ENCODE assay signal across 19 mouse cellular contexts in genomic region chr15:81898751-81899150, GRCm38 (mm10). TPM values are rescaled to one million over a fixed set of nuclear protein-coding genes. Genes with fewer than 3 reads are reported as not detected.
DNase-seq lines count a peak whose midpoint lies in the region; TF ChIP-seq lines count a peak whose summit lies in the region.
"Had no signal": no experiment of that assay in that cellular context is flagged by ENCODE, and none has a peak within 500 bp of the region (broad histone marks: within the 10 kb centered on the region; RNA-seq: fewer than 3 reads in every experiment).

No protein-coding gene starts in this region.

- peaks cover 99% of the 10 kb centered on the region for H3K36me3 ChIP-seq in embryonic facial prominence, embryonic 10.5 days (replicated peaks)

- H3K4me1 ChIP-seq in embryonic facial prominence, embryonic 10.5 days = no peaks in the 10 kb centered on the region
- H3K4me1 ChIP-seq: embryonic facial prominence, embryonic 15.5 days; forebrain, embryonic 12.5 days; limb, embryonic 10.5 days; lung, embryonic 15.5 days; neural tube, embryonic 12.5 days had no signal

- WGBS in embryonic facial prominence, embryonic 10.5 days = 93% methylated on average over 2 of the region's 2 CpGs

- peak overlapping the region; percentile 84 for H3K27ac ChIP-seq in layer of hippocampus, adult 2 months
- no peak overlapping the region for H3K27ac ChIP-seq in embryonic facial prominence, embryonic 10.5 days (replicated peaks)
- H3K27ac ChIP-seq: embryonic facial prominence, embryonic 15.5 days; forebrain, embryonic 12.5 days; hindbrain, postnatal 0 days; limb, embryonic 10.5 days; lung, embryonic 15.5 days; neural tube, embryonic 12.5 days had no signal

- H3K9me3 ChIP-seq in embryonic facial prominence, embryonic 10.5 days = no peaks in the 10 kb centered on the region
- H3K9me3 ChIP-seq: embryonic facial prominence, embryonic 15.5 days; forebrain, embryonic 12.5 days; limb, embryonic 10.5 days; lung, embryonic 15.5 days; neural tube, embryonic 12.5 days had no signal

- no peak overlapping the region; the same call in 1 of the 2 replicates for H3K4me3 ChIP-seq in layer of hippocampus, adult 2 months
- H3K4me3 ChIP-seq in embryonic facial prominence, embryonic 10.5 days = no peak overlapping the region
- H3K4me3 ChIP-seq: embryonic facial prominence, embryonic 15.5 days; forebrain, embryonic 12.5 days; limb, embryonic 10.5 days; lung, embryonic 15.5 days; neural tube, embryonic 12.5 days had no signal

- intact Hi-C loops in heart, postnatal 36 days (cut with DNase I) = no loop called here

- no peaks in the 10 kb centered on the region for H3K27me3 ChIP-seq in embryonic facial prominence, embryonic 10.5 days (replicated peaks; ENCODE audit: low read depth, poor library complexity, severe bottlenecking)
- H3K27me3 ChIP-seq: embryonic facial prominence, embryonic 15.5 days; forebrain, embryonic 12.5 days; lung, embryonic 15.5 days; neural tube, embryonic 12.5 days had no signal

- TF ChIP-seq CTCF in layer of hippocampus, adult 2 months (conservative IDR thresholded peaks at IDR 0.05) = no peak

- DNase-seq in heart, adult 11 months = peak; percentile 95
- DNase-seq in heart, postnatal 36 days = no peak
- no peak for DNase-seq in layer of hippocampus, adult 2 months (ENCODE audit: low spot score in 2 of 2)
- no peak for DNase-seq in layer of hippocampus, adult 11-12 months (ENCODE audit: low spot score)
- peak; percentile 64 to 76 for DNase-seq in cerebellum, postnatal 25 days
- DNase-seq in heart, postnatal 4 days = peak; percentile 57
- no peak for DNase-seq in spleen, postnatal 4 days (ENCODE audit: low spot score in 2 of 2)
- DNase-seq in embryonic facial prominence, embryonic 10.5 days (ENCODE audit: low spot score) = no peak
- DNase-seq: gastrocnemius, postnatal 25 days; kidney, postnatal 14 days had no signal

RNA-seq across cellular contexts. Expression of gene Aco2, which starts 26.6 kb away (rescaled TPM):
- 1,000 to 10,000 TPM; 2,177 to 2,250 TPM for total RNA-seq in heart, postnatal 36 days (2021)
- total RNA-seq in layer of hippocampus, adult 2 months (2021) = 100 to 1,000 TPM; 442 to 446 TPM
- 1,000 to 10,000 TPM; 1,419 to 1,465 TPM for total RNA-seq in heart, postnatal 4 days (2021)
- polyA plus RNA-seq in embryonic facial prominence, embryonic 10.5 days (2016; fragmentation: Nextera tagmentation; extraction: Ambion mirVana) = 153 TPM in 2 replicates

RNA-seq across cellular contexts. Expression of gene Phf5a, which starts 27.0 kb away (rescaled TPM):
- 10 to 100 TPM; 35.0 to 39.8 TPM for total RNA-seq in heart, postnatal 36 days (2021)
- total RNA-seq in layer of hippocampus, adult 2 months (2021) = 10 to 100 TPM; 33.0 to 36.8 TPM
- 10 to 100 TPM; 57.9 to 58.9 TPM for total RNA-seq in heart, postnatal 4 days (2021)
- 260 and 267 TPM in 2 replicates for polyA plus RNA-seq in embryonic facial prominence, embryonic 10.5 days (2016; fragmentation: Nextera tagmentation; extraction: Ambion mirVana)

RNA-seq across cellular contexts. Expression of gene Polr3h, which starts 27.3 kb away (rescaled TPM):
- 10 to 100 TPM in 1 of 2 experiments, 1 to 10 TPM in 1; 9.0 to 10.6 TPM for total RNA-seq in heart, postnatal 36 days (2021)
- 10 to 100 TPM; 44.8 to 51.4 TPM for total RNA-seq in layer of hippocampus, adult 2 months (2021)
- total RNA-seq in heart, postnatal 4 days (2021) = 1 to 10 TPM; 7.9 to 9.1 TPM
- 74.3 and 84.5 TPM in 2 replicates for polyA plus RNA-seq in embryonic facial prominence, embryonic 10.5 days (2016; fragmentation: Nextera tagmentation; extraction: Ambion mirVana)

RNA-seq across cellular contexts. Expression of gene Csdc2, which starts 37.8 kb away (rescaled TPM):
- total RNA-seq in heart, postnatal 36 days (2021) = 10 to 100 TPM; 72.5 to 86.4 TPM
- 10 to 100 TPM; 75.2 to 81.8 TPM for total RNA-seq in layer of hippocampus, adult 2 months (2021)
- total RNA-seq in heart, postnatal 4 days (2021) = 1 to 10 TPM; 6.3 to 8.8 TPM
- polyA plus RNA-seq in embryonic facial prominence, embryonic 10.5 days (2016; fragmentation: Nextera tagmentation; extraction: Ambion mirVana) = 8.1 and 8.5 TPM in 2 replicates
- total RNA-seq: common myeloid progenitor, adult 5-6 weeks; megakaryocyte progenitor cell, adult 5-6 weeks; MEL had no signal

RNA-seq across cellular contexts. Expression of gene Tob2, which starts 40.2 kb away (rescaled TPM):
- total RNA-seq in heart, postnatal 36 days (2021) = 100 to 1,000 TPM in 1 of 2 experiments, 10 to 100 TPM in 1; 74.9 to 130 TPM
- total RNA-seq in layer of hippocampus, adult 2 months (2021) = 10 to 100 TPM; 28.6 to 38.4 TPM
- total RNA-seq in heart, postnatal 4 days (2021) = 10 to 100 TPM; 24.1 to 32.3 TPM
- polyA plus RNA-seq in embryonic facial prominence, embryonic 10.5 days (2016; fragmentation: Nextera tagmentation; extraction: Ambion mirVana) = 20.1 and 20.3 TPM in 2 replicates

Comparison
In these comparisons a context has a peak if more than half of its experiments do, and no peak if none do; other contexts are left out.
1. DNase-seq: peak in heart, adult 11 months (single experiment), cerebellum, postnatal 25 days (2 of 2) and heart, postnatal 4 days (single experiment); none in heart, postnatal 36 days (0 of 2), layer of hippocampus, adult 2 months (0 of 2), layer of hippocampus, adult 11-12 months (single experiment), spleen, postnatal 4 days (0 of 2) and embryonic facial prominence, embryonic 10.5 days (single experiment).